Mouse (Mus musculus): Measurements from ENCODE around the gene Sorbs1. TPM values are rescaled to one million over a fixed set of nuclear protein-coding genes. Genes with fewer than 3 reads are reported as not detected.
A peak's percentile ranks its signal among the peaks of the same experiment; 100 is the strongest.

Sorbs1 gene
- polyA plus RNA-seq, 1 experiment = 38.8 TPM

DNA sequence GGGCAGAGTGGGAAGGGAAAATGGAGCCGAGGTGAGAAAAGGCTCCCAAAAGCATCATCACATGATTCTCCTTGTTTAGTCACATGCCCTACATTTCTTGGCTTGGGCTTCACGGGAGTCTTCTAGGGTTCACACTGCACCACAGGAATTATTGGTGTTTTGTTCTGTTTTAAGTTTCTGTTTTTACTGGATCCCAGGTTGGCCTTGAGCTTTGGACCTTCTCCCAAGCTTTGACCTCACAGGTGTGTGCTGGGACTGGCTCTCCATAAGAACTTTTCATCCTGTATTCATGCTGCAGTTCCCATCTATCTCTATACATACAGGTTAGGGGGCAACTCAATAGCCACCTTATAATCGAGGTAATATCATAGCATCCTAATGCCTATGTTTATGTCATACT, 194.4 kb downstream of the Sorbs1 start:
- Histone ChIP-seq H3K27me3 (ENCODE audit: control insufficient read depth, insufficient read depth, insufficient read length) (no peaks in the 10 kb centered on the region), H3K79me2 (ENCODE audit: control insufficient read depth, insufficient read depth) (no peaks in the 10 kb centered on the region), H3K4me3 (no peak overlapping the region), H3ac (ENCODE audit: control insufficient read depth, insufficient read length) (no peak overlapping the region), H3K4me2 (ENCODE audit: low read depth) (no peak overlapping the region), H3K36me3 (ENCODE audit: control insufficient read depth, insufficient read depth) (peaks cover 5% of the 10 kb centered on the region)
- no peak for TF ChIP-seq MAX (IDR thresholded peaks at IDR 0.05; ENCODE audit: low read depth)
- no peak for TF ChIP-seq E2F4 (IDR thresholded peaks at IDR 0.05; ENCODE audit: insufficient read depth)
- no peak for TF ChIP-seq MYOD1 (IDR thresholded peaks at IDR 0.05; ENCODE audit: control insufficient read depth in 1 of 3, insufficient read length in 2 of 3, low read depth in 2 of 3)
- no peak for TF ChIP-seq POLR2AphosphoS2 (IDR thresholded peaks at IDR 0.05; ENCODE audit: insufficient read length, low read depth)
- TF ChIP-seq CEBPB (IDR thresholded peaks at IDR 0.05; ENCODE audit: insufficient read depth, poor library complexity, severe bottlenecking) = no peak
- no peak for TF ChIP-seq SRF (IDR thresholded peaks at IDR 0.05; ENCODE audit: control insufficient read depth, insufficient read length, low read depth)
- no peak for TF ChIP-seq TCF12 (IDR thresholded peaks at IDR 0.05; ENCODE audit: insufficient read depth, poor library complexity, severe bottlenecking)
- TF ChIP-seq USF1 (IDR thresholded peaks at IDR 0.05; ENCODE audit: low read depth) = no peak
- TF ChIP-seq REST (IDR thresholded peaks at IDR 0.05; ENCODE audit: insufficient read depth, insufficient read length) = no peak
- no peak for TF ChIP-seq POLR2A (IDR thresholded peaks at IDR 0.05; ENCODE audit: insufficient read length, low read depth)
- TF ChIP-seq MYOG (IDR thresholded peaks at IDR 0.05; ENCODE audit: control insufficient read depth in 1 of 3, insufficient read depth in 1 of 3, insufficient read length in 2 of 3, low read depth in 2 of 3) = no peak
- TF ChIP-seq TCF3 (IDR thresholded peaks at IDR 0.05; ENCODE audit: insufficient read length, low read depth) = no peak

DNA sequence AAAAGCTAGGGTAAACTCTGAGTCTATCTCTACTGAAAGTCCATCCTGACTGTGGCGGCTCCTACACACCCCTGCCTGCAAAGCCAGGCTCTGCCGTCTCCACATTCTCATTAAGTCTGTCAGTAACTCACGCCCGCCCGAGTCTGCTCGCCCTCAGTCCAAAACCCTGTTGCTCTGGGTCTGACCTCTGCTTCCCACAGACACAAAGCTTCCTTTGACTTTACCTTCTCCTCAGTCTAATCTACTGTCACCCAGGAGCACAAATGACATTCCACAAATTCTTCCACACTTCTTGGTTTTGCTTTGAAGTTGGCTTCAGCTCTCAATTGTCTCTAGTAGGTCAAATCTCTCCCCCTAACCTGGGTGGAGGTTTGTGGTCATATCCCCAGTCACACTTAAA, 195.1 kb downstream of the Sorbs1 start:
- Histone ChIP-seq H3ac (ENCODE audit: control insufficient read depth, insufficient read length) (no peak overlapping the region), H3K27me3 (ENCODE audit: control insufficient read depth, insufficient read depth, insufficient read length) (no peaks in the 10 kb centered on the region), H3K4me3 (no peak overlapping the region), H3K4me2 (ENCODE audit: low read depth) (no peak overlapping the region), H3K79me2 (ENCODE audit: control insufficient read depth, insufficient read depth) (no peaks in the 10 kb centered on the region), H3K36me3 (ENCODE audit: control insufficient read depth, insufficient read depth) (peaks cover 5% of the 10 kb centered on the region)
- no peak for TF ChIP-seq REST (IDR thresholded peaks at IDR 0.05; ENCODE audit: insufficient read depth, insufficient read length)
- no peak for TF ChIP-seq MYOD1 (IDR thresholded peaks at IDR 0.05; ENCODE audit: control insufficient read depth in 1 of 3, insufficient read length in 2 of 3, low read depth in 2 of 3)

DNA sequence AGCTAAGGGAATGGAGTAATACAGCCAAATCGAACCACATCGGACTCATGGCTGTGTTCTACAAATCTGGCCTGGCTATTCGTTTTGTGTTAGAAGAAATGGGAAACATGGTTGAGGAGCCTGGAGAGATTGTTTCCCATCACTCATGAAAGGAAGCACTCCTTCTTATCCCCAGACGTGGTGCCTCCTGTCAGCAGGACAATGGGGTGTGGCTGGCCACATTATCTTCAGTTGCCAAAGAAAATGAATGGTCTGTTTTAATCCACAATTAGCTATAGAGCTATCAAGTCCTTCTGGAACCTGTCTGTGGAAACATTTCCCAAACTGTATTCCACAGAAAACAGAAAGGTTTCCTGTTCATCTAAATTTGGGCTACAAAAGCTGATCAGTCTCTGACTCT, 196.6 kb downstream of the Sorbs1 start:
- no peak overlapping the region for H3K4me2 ChIP-seq (ENCODE audit: low read depth)
- TF ChIP-seq TCF3 (IDR thresholded peaks at IDR 0.05; ENCODE audit: insufficient read length, low read depth) = no peak
- H3ac ChIP-seq (ENCODE audit: control insufficient read depth, insufficient read length) = no peak overlapping the region
- no peaks in the 10 kb centered on the region for H3K79me2 ChIP-seq (ENCODE audit: control insufficient read depth, insufficient read depth)
- no peak overlapping the region for H3K4me3 ChIP-seq
- H3K36me3 ChIP-seq (ENCODE audit: control insufficient read depth, insufficient read depth) = peaks cover 5% of the 10 kb centered on the region
- H3K27me3 ChIP-seq (ENCODE audit: control insufficient read depth, insufficient read depth, insufficient read length) = no peaks in the 10 kb centered on the region

DNA sequence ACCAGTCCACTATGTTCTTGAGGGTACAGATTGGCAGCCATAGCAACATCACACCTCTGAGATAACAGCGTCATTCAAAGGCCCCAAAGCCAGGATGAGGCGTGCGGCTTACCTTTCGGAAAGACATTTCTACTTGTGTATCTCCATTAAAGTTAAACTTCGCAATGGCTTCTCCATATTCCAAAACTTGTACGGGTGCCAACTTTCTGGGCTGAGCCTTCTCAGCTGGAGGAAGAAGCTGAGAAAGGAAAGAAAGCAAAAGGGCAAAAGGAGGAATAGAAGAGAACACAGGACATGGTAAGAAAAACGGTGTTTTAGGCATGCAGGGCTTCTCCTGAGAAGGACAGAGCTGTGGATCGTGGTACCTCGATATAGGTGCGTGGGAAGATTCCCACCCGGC, 199.3 kb downstream of the Sorbs1 start:
- no peak overlapping the region for H3K4me2 ChIP-seq (ENCODE audit: low read depth)
- H3K27me3 ChIP-seq (ENCODE audit: control insufficient read depth, insufficient read depth, insufficient read length) = no peaks in the 10 kb centered on the region
- no peak overlapping the region for H3ac ChIP-seq (ENCODE audit: control insufficient read depth, insufficient read length)
- H3K79me2 ChIP-seq (ENCODE audit: control insufficient read depth, insufficient read depth) = no peaks in the 10 kb centered on the region
- H3K4me3 ChIP-seq = no peak overlapping the region
- no peak for TF ChIP-seq POLR2AphosphoS2 (IDR thresholded peaks at IDR 0.05; ENCODE audit: insufficient read length, low read depth)
- no peaks in the 10 kb centered on the region for H3K36me3 ChIP-seq (ENCODE audit: control insufficient read depth, insufficient read depth)

DNA sequence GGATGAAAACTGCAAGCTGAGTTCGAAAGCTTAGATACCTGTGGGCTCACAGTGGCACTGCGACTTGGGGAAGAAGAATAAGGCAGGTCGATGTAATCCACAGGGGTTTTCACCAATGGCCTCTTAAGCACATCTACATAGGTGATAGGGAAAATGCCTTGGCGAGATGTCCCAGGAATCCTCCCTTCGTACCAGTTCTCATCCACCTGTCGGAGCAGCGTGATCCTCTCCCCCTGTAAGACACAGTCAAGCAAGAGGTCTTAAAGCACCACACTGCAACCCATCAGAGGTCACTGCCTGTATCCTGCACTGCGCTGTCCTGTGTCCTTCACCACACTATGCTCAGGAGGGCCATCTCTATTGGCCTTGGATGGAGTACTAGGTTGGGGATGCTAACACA, 201.9 kb downstream of the Sorbs1 start:
- Histone ChIP-seq H3K79me2 (ENCODE audit: control insufficient read depth, insufficient read depth) (no peaks in the 10 kb centered on the region), H3K4me3 (no peak overlapping the region), H3K27me3 (ENCODE audit: control insufficient read depth, insufficient read depth, insufficient read length) (no peaks in the 10 kb centered on the region), H3K36me3 (ENCODE audit: control insufficient read depth, insufficient read depth) (no peaks in the 10 kb centered on the region), H3ac (ENCODE audit: control insufficient read depth, insufficient read length) (no peak overlapping the region), H3K4me2 (ENCODE audit: low read depth) (no peak overlapping the region)
- TF ChIP-seq MYOG (IDR thresholded peaks at IDR 0.05; ENCODE audit: control insufficient read depth in 1 of 3, insufficient read depth in 1 of 3, insufficient read length in 2 of 3, low read depth in 2 of 3) = no peak
- TF ChIP-seq USF1 (IDR thresholded peaks at IDR 0.05; ENCODE audit: low read depth) = no peak
- no peak for TF ChIP-seq TCF3 (IDR thresholded peaks at IDR 0.05; ENCODE audit: insufficient read length, low read depth)
- no peak for TF ChIP-seq POLR2AphosphoS2 (IDR thresholded peaks at IDR 0.05; ENCODE audit: insufficient read length, low read depth)
- TF ChIP-seq SRF (IDR thresholded peaks at IDR 0.05; ENCODE audit: control insufficient read depth, insufficient read length, low read depth) = no peak
- no peak for TF ChIP-seq CEBPB (IDR thresholded peaks at IDR 0.05; ENCODE audit: insufficient read depth, poor library complexity, severe bottlenecking)
- TF ChIP-seq MYOD1 (IDR thresholded peaks at IDR 0.05; ENCODE audit: control insufficient read depth in 1 of 3, insufficient read length in 2 of 3, low read depth in 2 of 3) = no peak

DNA sequence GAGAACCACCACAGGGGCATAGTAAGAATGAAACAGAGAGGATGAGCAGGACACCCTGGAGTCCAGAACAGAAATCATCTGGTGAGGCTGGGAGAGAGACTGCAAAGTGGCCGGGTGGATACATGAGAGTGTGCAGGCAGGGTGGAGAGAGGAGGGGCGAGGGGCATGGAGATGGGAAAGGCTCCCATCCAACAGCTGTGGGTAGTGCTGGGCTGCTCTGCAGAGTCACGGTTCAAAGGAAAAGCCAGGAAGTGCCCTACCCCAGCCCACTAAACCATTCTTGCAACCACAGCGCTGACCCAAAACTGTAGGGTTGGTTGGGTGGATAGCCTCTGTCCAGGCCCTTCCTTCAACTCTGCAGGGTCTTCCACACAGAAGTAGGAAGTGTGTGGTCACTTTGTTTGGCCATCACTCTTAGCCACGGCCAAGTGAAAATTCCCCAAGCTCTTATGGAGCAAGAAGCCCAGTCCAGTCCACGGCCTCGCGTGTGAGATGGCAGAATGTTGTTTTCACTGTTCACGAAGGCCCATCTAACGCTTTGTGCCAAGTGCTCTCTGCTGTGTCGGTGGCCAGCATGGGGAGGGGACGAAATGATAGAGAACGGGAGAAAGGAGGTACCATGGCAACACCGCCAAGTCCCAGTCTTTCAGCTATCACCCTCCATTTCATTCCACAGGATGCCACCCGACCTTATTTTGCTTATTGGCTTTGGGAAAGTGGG, 203.0 kb downstream of the Sorbs1 start:
- Histone ChIP-seq H3K79me2 (ENCODE audit: control insufficient read depth, insufficient read depth) (no peaks in the 10 kb centered on the region), H3K36me3 (ENCODE audit: control insufficient read depth, insufficient read depth) (no peaks in the 10 kb centered on the region)
- TF ChIP-seq E2F4 (IDR thresholded peaks at IDR 0.05; ENCODE audit: insufficient read depth) = no peak
- TF ChIP-seq MYOG (IDR thresholded peaks at IDR 0.05; ENCODE audit: control insufficient read depth in 1 of 3, insufficient read depth in 1 of 3, insufficient read length in 2 of 3, low read depth in 2 of 3) = peak in 1 of 3 experiments; percentile 37
- TF ChIP-seq USF1 (IDR thresholded peaks at IDR 0.05; ENCODE audit: low read depth) = no peak

More for the DNA sequence above, 203.0 kb downstream of the Sorbs1 start:
- no peaks in the 10 kb centered on the region for H3K27me3 ChIP-seq (ENCODE audit: control insufficient read depth, insufficient read depth, insufficient read length)
- H3K4me3 ChIP-seq = no peak overlapping the region
- no peak overlapping the region for H3ac ChIP-seq (ENCODE audit: control insufficient read depth, insufficient read length)
- H3K4me2 ChIP-seq (ENCODE audit: low read depth) = no peak overlapping the region

All from myocyte (in vitro differentiated cells).